In genomic region chr11:110496061-110496446, GRCm38 (mm10) we compare ENCODE assay signal across 9 mouse cellular contexts.
DNase-seq lines count a peak whose midpoint lies in the region; ATAC-seq and TF ChIP-seq lines count a peak whose summit lies in the region.
"Had no signal": no experiment of that assay in that cellular context is flagged by ENCODE, and none has a peak within 500 bp of the region (broad histone marks: within the 10 kb centered on the region; RNA-seq: fewer than 3 reads in every experiment).

No protein-coding gene starts in this region.

- peaks cover 8% of the 10 kb centered on the region for H3K9me3 ChIP-seq in forebrain, embryonic 10.5 days
- no peaks in the 10 kb centered on the region for H3K9me3 ChIP-seq in forebrain, embryonic 13.5 days (replicated peaks)
- H3K9me3 ChIP-seq in E14TG2a.4 (ENCODE audit: low read length) = no peaks in the 10 kb centered on the region

- no peak for ATAC-seq in forebrain, embryonic 13.5 days

- H3K27ac ChIP-seq in forebrain, embryonic 10.5 days = no peak overlapping the region
- no peak overlapping the region for H3K27ac ChIP-seq in forebrain, embryonic 13.5 days
- H3K27ac ChIP-seq: limb, embryonic 13.5 days had no signal

- H3K4me3 ChIP-seq in forebrain, embryonic 10.5 days = no peak overlapping the region
- no peak overlapping the region for H3K4me3 ChIP-seq in forebrain, embryonic 13.5 days
- H3K4me3 ChIP-seq in E14TG2a.4 (replicated peaks; ENCODE audit: low read length) = no peak overlapping the region
- H3K4me3 ChIP-seq: limb, embryonic 13.5 days had no signal

- peaks cover 90% of the 10 kb centered on the region for H3K36me3 ChIP-seq in forebrain, embryonic 10.5 days (replicated peaks)
- peaks cover 75% of the 10 kb centered on the region for H3K36me3 ChIP-seq in forebrain, embryonic 13.5 days (ENCODE audit: poor library complexity, severe bottlenecking)
- H3K36me3 ChIP-seq in E14TG2a.4 (ENCODE audit: insufficient read depth, low read length) = peaks cover 4% of the 10 kb centered on the region; the same call in 1 of the 2 replicates
- peaks cover 9% of the 10 kb centered on the region for H3K36me3 ChIP-seq in splenic B cell, adult 2 months (ENCODE audit: control insufficient read depth, insufficient read depth, low read length, poor library complexity, severe bottlenecking)

- no peak overlapping the region for H3K9ac ChIP-seq in forebrain, embryonic 13.5 days
- H3K9ac ChIP-seq: limb, embryonic 13.5 days had no signal

- no peaks in the 10 kb centered on the region for H3K4me1 ChIP-seq in forebrain, embryonic 10.5 days
- H3K4me1 ChIP-seq in forebrain, embryonic 13.5 days = no peaks in the 10 kb centered on the region
- H3K4me1 ChIP-seq in E14TG2a.4 (replicated peaks; ENCODE audit: low read depth, low read length) = no peaks in the 10 kb centered on the region
- H3K4me1 ChIP-seq: limb, embryonic 13.5 days had no signal

- TF ChIP-seq CTCF in E14TG2a.4 (conservative IDR thresholded peaks at IDR 0.05; ENCODE audit: low read length) = peak; percentile 55

- no peaks in the 10 kb centered on the region for H3K27me3 ChIP-seq in forebrain, embryonic 10.5 days (ENCODE audit: poor library complexity, severe bottlenecking)
- no peaks in the 10 kb centered on the region for H3K27me3 ChIP-seq in forebrain, embryonic 13.5 days
- H3K27me3 ChIP-seq in E14TG2a.4 (ENCODE audit: insufficient read depth, low read length) = no peaks in the 10 kb centered on the region
- H3K27me3 ChIP-seq in splenic B cell, adult 2 months (ENCODE audit: control insufficient read depth, insufficient read depth, low read length, poor library complexity, severe bottlenecking) = no peaks in the 10 kb centered on the region
- H3K27me3 ChIP-seq: limb, embryonic 13.5 days had no signal

- DNase-seq in forebrain, embryonic 10.5 days (ENCODE audit: extremely low spot score, low spot score) = peak; percentile 25
- DNase-seq in cerebellum, postnatal 10 days = peak; percentile 84 to 85
- peak; percentile 40 for DNase-seq in gastrocnemius, postnatal 14 days
- DNase-seq in layer of hippocampus, postnatal 10 days (ENCODE audit: low spot score in 2 of 2) = peak; percentile 61 to 73
- peak; percentile 14 for DNase-seq in lung, postnatal 25 days (ENCODE audit: low spot score)
- peak; percentile 71 for DNase-seq in splenic B cell, adult 2 months (ENCODE audit: low read depth, low spot score)

- 55% methylated on average over 12 of the region's 12 CpGs for WGBS in forebrain, embryonic 10.5 days
- 49% methylated on average over 12 of the region's 12 CpGs for WGBS in forebrain, embryonic 13.5 days

- intact Hi-C loops in gastrocnemius, postnatal 14 days (cut with DNase I; ENCODE audit: low total_unique reads) = no loop called here

- H3K4me2 ChIP-seq in forebrain, embryonic 13.5 days = no peak overlapping the region
- H3K4me2 ChIP-seq: limb, embryonic 13.5 days had no signal

Comparison
In these comparisons a context has a peak if more than half of its experiments do, and no peak if none do; other contexts are left out.
1. DNase-seq: peak in every context shown above with its lines; median percentile 84 in cerebellum, postnatal 10 days; 71 in splenic B cell, adult 2 months; 67 in layer of hippocampus, postnatal 10 days; 40 in gastrocnemius, postnatal 14 days; 25 in forebrain, embryonic 10.5 days; 14 in lung, postnatal 25 days.